Mouse (Mus musculus): ENCODE data around the gene Lztr1.

Lztr1 gene

DNA sequence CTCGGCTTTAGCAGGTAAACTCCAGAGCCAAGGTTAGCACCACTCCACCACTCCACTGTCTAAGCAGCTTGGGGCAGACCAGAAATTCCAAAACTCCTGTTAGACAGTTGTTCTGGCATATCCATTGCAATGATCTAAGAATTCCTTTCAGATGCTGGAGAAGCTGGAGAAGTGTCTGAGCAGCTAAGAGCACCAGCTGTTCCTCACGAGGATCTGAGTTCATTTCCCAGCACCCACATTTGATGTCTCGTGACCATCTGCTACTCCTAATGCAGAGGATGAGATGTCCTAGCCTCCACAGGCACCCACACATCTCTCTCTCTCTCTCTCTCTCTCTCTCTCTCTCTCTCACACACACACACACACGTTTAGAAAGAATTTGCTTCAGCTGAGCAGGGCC, 48.4 kb downstream of the Lztr1 start:
- no peak for DNase-seq (ENCODE audit: low read depth, low spot score)

DNA sequence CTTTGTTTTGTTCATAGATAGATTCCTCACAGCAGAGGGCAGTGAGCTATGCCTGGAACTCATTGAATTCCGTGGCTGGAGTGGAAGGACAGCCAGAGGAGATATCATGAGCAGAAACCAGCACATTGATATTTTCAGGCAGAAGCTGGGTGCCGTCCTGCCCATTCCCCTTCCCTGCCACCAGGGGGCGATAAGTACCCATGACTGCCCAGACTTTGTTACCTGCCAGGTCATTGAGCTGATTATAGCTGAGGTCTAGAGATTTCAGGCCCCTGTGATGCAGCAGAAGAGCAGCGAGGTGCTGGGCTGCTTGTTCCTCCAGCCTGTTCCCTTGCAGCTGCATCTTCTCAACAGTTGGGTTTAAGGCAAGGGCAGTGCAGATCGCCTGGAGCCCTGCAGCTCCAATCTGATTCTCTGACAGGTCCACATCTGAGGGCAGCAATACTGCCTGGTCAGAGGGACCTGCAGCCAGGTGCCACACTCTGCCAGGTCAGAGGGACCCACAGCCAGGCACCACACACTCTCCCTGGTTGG, 49.5 kb downstream of the Lztr1 start:
- DNase-seq (ENCODE audit: low read depth, low spot score), result peak; percentile 54

DNA sequence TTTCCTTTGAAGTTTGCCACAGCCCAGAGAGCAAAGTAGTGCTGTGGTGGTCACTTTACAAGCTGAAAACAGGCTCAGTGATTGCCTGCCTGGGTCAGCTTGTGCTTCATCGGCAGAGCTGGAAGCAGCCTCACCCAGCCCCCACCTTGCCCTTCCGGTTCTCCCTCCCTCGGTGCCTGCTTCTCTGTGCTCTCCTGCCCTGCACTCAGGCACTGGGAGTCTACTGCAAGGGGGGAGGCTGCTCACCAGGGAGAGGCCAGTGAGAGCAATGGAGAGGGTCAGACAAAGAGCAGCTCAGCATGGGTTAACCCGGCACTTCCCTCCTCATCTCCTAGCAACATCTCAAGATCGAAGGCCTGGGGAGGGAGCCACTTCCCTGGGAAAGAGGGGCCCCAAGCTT, 50.3 kb downstream of the Lztr1 start:
- DNase-seq (ENCODE audit: low read depth, low spot score), result no peak

DNA sequence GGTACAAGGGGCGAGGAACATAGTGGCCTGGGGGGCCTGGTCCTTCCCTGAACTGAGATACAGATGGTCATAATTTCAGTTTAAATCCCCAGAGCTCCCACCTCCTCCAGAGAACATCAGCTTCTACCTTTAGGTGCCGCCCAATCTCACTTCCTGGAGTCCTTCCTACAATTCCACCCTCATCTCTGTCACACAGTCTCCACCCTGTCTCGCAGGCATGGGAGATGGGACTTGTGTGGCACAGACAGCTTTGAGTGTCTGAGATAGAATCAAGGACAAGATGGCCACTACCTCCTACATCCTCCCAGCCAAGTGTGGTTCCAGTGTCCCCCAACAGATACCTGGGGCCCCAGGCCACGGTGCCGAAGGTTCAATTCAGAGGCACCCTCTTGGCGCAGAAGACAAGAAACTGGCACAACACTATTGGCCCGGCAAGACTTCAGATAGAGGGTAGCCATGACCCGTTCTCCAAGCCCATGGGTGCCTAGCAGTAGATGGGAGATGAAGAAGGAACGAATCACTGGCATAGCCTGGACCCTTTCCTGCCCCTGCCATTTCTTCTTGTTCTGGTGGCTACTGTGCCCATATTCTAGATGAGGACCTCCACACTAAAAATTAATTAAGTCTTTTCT, 51.0 kb downstream of the Lztr1 start:
- DNase-seq (ENCODE audit: low read depth, low spot score), result no peak

DNA sequence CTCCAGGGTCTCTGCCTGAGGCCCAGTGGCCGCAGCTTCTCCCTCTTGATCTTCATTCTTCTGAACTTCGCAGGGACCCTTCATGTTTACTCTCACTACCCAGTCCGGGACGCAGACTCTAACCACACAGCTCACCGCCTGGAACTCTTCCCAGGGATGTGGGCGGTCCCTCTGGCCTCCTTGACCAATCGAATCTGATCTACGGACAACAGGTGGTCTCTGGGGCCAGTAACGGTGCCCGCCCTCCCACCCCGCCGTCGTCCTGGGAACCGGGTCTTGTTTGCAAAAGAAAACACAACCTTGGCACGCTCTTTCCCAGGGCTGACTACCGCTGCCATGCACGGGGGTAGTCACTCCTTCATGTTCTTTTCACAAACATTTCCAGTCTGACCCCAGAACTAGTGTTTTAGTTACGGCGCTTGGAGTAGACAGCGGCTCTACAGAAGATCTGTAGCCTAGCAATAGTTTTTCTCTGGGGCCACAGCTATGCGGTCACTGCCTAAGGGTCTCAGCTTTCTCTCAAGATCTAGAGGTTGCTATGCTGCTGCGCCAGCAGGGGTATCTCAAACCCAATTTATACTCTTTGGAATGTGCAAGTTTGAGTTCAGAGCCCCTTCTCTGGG, 52.8 kb downstream of the Lztr1 start, which contains the start of gene Lrrc74b:
TSS of gene Lrrc74b (minus strand) at position 120 of the 623 bp plus-strand sequence.
- DNase-seq (ENCODE audit: low read depth, low spot score), result peak; percentile 89

DNA sequence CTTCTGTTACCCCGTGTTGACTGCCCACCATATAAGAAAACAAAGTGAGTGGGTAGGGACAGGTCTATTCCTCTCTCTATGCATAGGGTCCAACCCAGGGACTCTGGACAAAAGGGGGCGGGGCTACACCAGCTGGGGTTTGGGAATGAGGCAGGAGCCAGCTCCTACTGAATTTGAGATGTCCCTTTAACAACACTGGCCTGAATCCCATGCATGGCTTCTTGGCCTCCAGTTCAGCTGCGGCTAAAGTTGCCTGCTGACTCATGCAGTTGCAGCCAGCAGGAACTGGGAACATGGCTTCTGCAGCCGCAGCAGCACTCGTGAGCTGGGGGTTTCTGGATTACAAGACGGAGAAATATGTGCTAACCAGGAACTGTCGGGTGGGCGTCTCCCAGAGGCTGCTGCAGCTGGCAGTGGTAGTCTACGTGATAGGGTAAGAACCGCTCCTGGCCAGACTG, 53.3 kb downstream of the Lztr1 start, which contains the start of gene P2rx6:
TSS of gene P2rx6 (plus strand) at position 135 of the 458 bp plus-strand sequence.
- peak; percentile 85 for DNase-seq (ENCODE audit: low read depth, low spot score)

DNA sequence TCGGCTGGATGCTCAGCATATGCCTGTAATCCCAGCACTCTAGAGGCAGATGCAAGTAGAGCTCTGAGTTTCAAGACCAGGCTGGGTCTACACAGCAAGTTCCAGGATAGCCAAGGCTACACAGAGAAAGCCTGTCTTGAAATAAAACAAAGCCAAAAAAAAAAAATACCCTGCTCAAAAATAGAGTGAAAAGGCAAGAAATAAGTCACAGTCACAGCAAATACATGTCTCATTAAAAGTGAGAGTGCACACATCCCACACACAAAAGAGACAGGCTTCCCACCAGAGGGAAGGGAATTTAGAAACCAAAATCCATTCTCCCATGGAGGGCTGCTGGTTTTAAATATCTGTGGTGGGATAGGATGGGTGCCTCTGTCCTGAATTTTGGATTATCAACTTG, 55.1 kb downstream of the Lztr1 start:
- DNase-seq (ENCODE audit: low read depth, low spot score), result no peak

DNA sequence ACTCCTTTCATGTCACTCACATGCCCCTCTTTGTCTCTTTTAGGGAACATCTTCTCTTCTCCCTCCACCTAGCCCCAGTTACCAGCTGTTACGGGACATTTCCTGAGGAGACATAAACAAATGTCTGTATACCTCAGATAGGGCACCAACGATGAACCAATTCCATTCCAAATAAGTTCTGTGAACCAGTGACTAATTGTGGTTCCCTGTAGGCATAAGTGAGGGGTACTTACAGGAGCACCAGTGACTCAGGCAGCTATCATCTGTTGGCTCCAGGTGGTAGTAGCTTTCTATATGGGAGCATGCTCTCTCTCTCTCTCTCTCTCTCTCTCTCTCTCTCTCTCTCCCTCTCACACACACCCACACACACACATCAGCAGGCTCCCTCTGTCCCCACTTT, 55.7 kb downstream of the Lztr1 start:
- no peak for DNase-seq (ENCODE audit: low read depth, low spot score)

DNA sequence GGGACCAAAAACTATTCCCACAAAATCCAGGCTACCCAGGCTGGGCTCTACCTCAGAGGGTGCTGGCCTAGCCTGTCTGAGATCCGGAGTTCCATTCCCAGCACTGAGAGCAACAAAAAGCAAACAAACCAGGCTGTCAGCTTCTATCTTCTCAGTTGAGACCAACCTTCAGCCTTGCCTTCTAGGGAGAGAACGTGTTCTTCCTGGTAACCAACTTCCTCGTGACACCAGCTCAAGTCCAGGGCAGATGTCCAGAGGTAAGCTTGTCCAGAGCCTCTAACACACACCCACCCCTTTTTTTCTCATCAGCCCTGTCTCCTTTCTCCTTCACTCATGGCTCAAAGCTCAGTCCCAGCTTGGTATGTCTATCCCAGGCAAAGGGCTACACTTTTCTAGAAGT, 56.3 kb downstream of the Lztr1 start:
- no peak for DNase-seq (ENCODE audit: low read depth, low spot score)

DNA sequence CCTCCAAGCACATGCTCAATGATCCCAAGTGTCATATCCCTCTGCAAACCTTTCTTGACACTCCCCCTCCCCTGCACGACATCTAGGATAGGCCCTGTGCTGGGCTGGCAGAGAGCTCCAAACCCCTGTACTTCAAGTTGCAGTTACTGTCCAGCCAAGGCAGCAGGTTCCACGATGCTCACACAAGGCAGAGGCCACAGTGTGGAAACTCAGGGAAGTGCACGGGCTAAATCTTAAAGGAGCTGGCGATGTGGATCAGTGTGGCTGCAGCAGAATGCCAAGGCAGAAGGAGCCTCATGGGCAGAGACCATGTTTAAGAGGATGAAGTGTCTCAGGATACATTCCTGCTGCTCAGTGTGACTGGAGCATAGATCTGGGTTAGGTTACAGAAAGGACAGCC, 57.7 kb downstream of the Lztr1 start:
- no peak for DNase-seq (ENCODE audit: low read depth, low spot score)
